Mouse (Mus musculus): Measurements from ENCODE around the gene Acot6. TPM values are rescaled to one million over a fixed set of nuclear protein-coding genes. Genes with fewer than 3 reads are reported as not detected.
"Not testable (repeated sequence)": the region's sequence is repeated elsewhere in the genome, so short reads cannot be mapped to it uniquely, and the experiment has no call there.

The Acot6 gene
- polyA plus RNA-seq, 1 experiment: 0.78 TPM

DNA sequence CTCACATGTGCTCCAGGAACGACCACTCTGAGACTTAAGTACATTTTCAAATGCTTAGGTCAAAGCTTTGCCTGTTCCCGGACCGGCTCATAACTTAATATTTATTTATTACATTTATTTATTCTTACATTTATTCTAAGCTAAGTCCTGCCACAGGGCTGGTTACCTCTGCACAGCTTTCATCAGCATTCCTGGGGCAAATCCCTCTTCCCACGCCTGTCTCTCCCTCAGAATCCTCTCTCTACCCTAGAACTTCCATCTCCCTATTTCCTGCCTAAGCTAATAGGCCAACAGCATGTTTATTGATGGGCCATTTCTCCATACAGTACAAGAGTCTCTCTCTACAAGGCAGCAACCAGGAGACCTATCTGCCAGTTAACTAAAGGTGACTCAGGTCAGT, 32.7 kb upstream of the Acot6 start:
- TF ChIP-seq POLR2A (IDR thresholded peaks at IDR 0.05; ENCODE audit: insufficient read depth, low read length) (no peak), CTCF (IDR thresholded peaks at IDR 0.05; ENCODE audit: low read depth, low read length) (no peak), EP300 (IDR thresholded peaks at IDR 0.05; ENCODE audit: insufficient read depth, low read depth, low read length) (no peak)
- H3K36me3 ChIP-seq (ENCODE audit: control insufficient read depth, insufficient read depth, low read length, poor library complexity, severe bottlenecking): no peaks in the 10 kb centered on the region
- H3K27ac ChIP-seq (ENCODE audit: insufficient read depth, low read length): no peak overlapping the region
- no peak overlapping the region for H3K9ac ChIP-seq (ENCODE audit: low read depth, poor library complexity, severe bottlenecking)
- no peaks in the 10 kb centered on the region for H3K4me1 ChIP-seq (ENCODE audit: control insufficient read depth, insufficient read depth, low read length)
- no peak overlapping the region for H3K4me3 ChIP-seq (ENCODE audit: low read depth, low read length)
- peaks cover 2% of the 10 kb centered on the region; the same call in 1 of the 2 replicates for H3K27me3 ChIP-seq (ENCODE audit: control insufficient read depth, insufficient read depth, low read length, poor library complexity, severe bottlenecking)
- H3K9me3 ChIP-seq (replicated peaks; ENCODE audit: control insufficient read depth, insufficient read depth, low read length, poor library complexity, severe bottlenecking): no peaks in the 10 kb centered on the region

DNA sequence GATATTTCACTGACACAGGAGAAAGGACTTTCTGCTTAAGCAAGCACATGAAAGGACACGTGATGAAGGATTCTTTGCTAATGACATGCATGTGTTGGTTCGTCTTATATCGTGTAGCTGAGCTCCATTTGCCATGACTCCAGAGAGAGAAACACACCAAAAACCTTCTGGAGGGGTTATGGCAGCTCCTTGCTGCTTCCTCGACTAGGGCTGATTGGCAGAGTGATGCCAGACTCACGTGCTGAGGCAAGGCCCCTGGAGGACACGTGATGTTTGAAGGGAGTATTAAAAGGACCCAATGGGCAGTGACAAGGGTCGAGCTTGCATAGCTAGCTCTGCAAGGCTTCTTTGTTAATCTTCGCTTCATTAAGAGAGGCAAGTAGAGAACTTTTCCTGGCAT, 32.2 kb upstream of the Acot6 start:
- no peak for TF ChIP-seq CTCF (IDR thresholded peaks at IDR 0.05; ENCODE audit: low read depth, low read length)
- no peak for TF ChIP-seq POLR2A (IDR thresholded peaks at IDR 0.05; ENCODE audit: insufficient read depth, low read length)
- no peak for TF ChIP-seq EP300 (IDR thresholded peaks at IDR 0.05; ENCODE audit: insufficient read depth, low read depth, low read length)
- Histone ChIP-seq H3K4me3 (ENCODE audit: low read depth, low read length) (no peak overlapping the region), H3K27me3 (ENCODE audit: control insufficient read depth, insufficient read depth, low read length, poor library complexity, severe bottlenecking) (peaks cover 2% of the 10 kb centered on the region; the same call in 1 of the 2 replicates), H3K27ac (ENCODE audit: insufficient read depth, low read length) (no peak overlapping the region), H3K9ac (ENCODE audit: low read depth, poor library complexity, severe bottlenecking) (no peak overlapping the region), H3K4me1 (ENCODE audit: control insufficient read depth, insufficient read depth, low read length) (no peaks in the 10 kb centered on the region), H3K36me3 (ENCODE audit: control insufficient read depth, insufficient read depth, low read length, poor library complexity, severe bottlenecking) (no peaks in the 10 kb centered on the region), H3K9me3 (replicated peaks; ENCODE audit: control insufficient read depth, insufficient read depth, low read length, poor library complexity, severe bottlenecking) (no peaks in the 10 kb centered on the region)

DNA sequence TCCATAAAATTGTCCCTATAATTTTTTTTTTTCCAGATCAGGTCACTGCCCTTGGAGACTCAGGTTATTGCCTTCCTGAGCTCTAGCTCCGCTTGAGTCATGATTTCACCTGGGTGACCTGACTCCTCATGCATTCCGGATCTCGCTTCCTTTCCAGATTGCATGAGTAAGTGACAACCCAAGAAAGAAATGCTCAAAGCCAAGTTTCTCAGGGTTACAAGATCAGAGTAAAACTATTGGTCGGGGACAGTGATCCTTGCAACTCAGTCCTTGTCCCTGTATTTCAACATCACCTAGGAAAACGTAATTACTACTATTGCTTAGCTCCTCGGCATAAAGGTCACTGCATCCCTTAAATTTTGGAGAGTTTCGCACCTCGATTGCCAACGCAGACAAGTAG, 31.5 kb upstream of the Acot6 start, which contains the start of gene Acot5:
TSS of gene Acot5 (plus strand) at position 340 of the 400 bp plus-strand sequence.
- Histone ChIP-seq H3K36me3 (ENCODE audit: control insufficient read depth, insufficient read depth, low read length, poor library complexity, severe bottlenecking) (no peaks in the 10 kb centered on the region), H3K4me3 (ENCODE audit: low read depth, low read length) (peak within 1 kb of the TSS; percentile 54), H3K27ac (ENCODE audit: insufficient read depth, low read length) (no peak within 1 kb of the TSS), H3K9ac (ENCODE audit: low read depth, poor library complexity, severe bottlenecking) (peak within 1 kb of the TSS; percentile 3; the same call in 1 of the 2 replicates), H3K27me3 (ENCODE audit: control insufficient read depth, insufficient read depth, low read length, poor library complexity, severe bottlenecking) (peaks cover 2% of the 10 kb centered on the region; the same call in 1 of the 2 replicates), H3K9me3 (replicated peaks; ENCODE audit: control insufficient read depth, insufficient read depth, low read length, poor library complexity, severe bottlenecking) (no peaks in the 10 kb centered on the region), H3K4me1 (ENCODE audit: control insufficient read depth, insufficient read depth, low read length) (no peaks in the 10 kb centered on the region)
- TF ChIP-seq EP300 (IDR thresholded peaks at IDR 0.05; ENCODE audit: insufficient read depth, low read depth, low read length) (no peak), POLR2A (IDR thresholded peaks at IDR 0.05; ENCODE audit: insufficient read depth, low read length) (no peak), CTCF (IDR thresholded peaks at IDR 0.05; ENCODE audit: low read depth, low read length) (no peak)

DNA sequence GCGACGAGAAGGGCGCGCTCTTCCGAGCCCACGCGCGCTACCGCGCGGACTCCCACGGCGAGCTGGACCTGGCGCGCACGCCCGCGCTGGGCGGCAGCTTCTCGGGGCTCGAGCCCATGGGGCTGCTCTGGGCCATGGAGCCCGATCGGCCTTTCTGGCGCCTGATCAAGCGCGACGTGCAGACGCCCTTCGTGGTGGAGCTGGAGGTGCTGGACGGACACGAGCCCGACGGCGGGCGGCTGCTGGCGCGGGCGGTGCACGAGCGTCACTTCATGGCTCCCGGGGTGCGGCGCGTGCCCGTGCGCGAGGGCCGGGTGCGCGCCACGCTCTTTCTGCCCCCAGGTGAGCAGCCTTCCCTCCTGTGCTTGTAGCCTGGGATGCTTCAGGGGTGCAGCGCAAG, 30.9 kb upstream of the Acot6 start:
- not testable (repeated sequence) for H3K27ac ChIP-seq (ENCODE audit: insufficient read depth, low read length); H3K4me1 ChIP-seq (ENCODE audit: control insufficient read depth, insufficient read depth, low read length); H3K27me3 ChIP-seq (ENCODE audit: control insufficient read depth, insufficient read depth, low read length, poor library complexity, severe bottlenecking); H3K36me3 ChIP-seq (ENCODE audit: control insufficient read depth, insufficient read depth, low read length, poor library complexity, severe bottlenecking); H3K9me3 ChIP-seq (replicated peaks; ENCODE audit: control insufficient read depth, insufficient read depth, low read length, poor library complexity, severe bottlenecking)
- peak overlapping the region; percentile 54 for H3K4me3 ChIP-seq (ENCODE audit: low read depth, low read length)
- peak overlapping the region; percentile 3; the same call in 1 of the 2 replicates for H3K9ac ChIP-seq (ENCODE audit: low read depth, poor library complexity, severe bottlenecking)

DNA sequence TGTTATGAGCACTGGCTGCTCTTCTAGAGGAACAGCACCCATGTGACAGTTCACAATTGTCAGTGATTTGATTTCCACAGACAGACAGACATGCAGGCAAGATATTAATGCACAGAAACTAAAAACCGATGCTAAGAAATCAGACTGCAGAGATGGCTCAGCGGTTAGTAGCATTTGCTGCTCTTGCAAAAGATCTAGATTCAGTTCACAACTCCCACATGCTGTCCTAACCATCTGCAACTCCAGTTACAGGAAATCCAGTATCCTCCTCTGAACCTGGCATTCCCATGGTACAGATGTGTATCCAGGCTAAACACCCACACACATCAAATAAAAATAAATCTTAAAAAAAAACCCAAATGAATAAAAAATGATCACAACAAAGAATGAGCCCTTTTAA, 28.8 kb upstream of the Acot6 start:
- TF ChIP-seq EP300 (IDR thresholded peaks at IDR 0.05; ENCODE audit: insufficient read depth, low read depth, low read length) (no peak), POLR2A (IDR thresholded peaks at IDR 0.05; ENCODE audit: insufficient read depth, low read length) (no peak), CTCF (IDR thresholded peaks at IDR 0.05; ENCODE audit: low read depth, low read length) (no peak)
- H3K36me3 ChIP-seq (ENCODE audit: control insufficient read depth, insufficient read depth, low read length, poor library complexity, severe bottlenecking): no peaks in the 10 kb centered on the region
- no peak overlapping the region for H3K9ac ChIP-seq (ENCODE audit: low read depth, poor library complexity, severe bottlenecking)
- H3K27me3 ChIP-seq (ENCODE audit: control insufficient read depth, insufficient read depth, low read length, poor library complexity, severe bottlenecking): peaks cover 2% of the 10 kb centered on the region; the same call in 1 of the 2 replicates
- no peak overlapping the region for H3K4me3 ChIP-seq (ENCODE audit: low read depth, low read length)
- no peak overlapping the region for H3K27ac ChIP-seq (ENCODE audit: insufficient read depth, low read length)
- H3K9me3 ChIP-seq (replicated peaks; ENCODE audit: control insufficient read depth, insufficient read depth, low read length, poor library complexity, severe bottlenecking): no peaks in the 10 kb centered on the region
- H3K4me1 ChIP-seq (ENCODE audit: control insufficient read depth, insufficient read depth, low read length): no peaks in the 10 kb centered on the region

DNA sequence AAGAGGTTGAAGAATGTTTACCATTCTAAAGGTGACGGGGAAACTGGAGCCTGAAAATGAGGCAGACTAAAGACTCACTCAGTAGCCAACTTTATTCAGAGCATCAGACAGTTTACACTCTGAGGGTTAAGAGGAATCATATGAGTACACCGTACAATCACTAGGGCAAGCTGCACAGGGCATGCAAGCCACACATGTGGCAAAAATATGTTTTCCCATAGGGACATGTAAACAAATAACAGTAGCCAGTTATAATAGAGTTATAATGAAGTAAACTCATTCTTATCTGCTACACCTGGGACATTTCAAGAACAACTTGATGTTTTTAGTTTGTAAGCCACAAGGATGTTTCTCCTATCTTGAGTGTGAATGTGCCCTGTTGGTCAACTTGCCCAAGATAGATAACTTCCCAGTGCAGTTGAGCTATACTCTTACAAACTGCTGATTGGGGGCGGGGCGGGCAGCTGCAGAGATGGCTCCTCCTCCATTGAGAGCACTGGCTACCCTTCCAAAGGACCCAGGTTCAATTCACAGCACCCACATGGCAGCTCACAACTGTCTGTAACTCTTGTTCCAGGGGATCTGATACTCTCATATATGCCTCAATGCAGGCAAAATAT, 23.0 kb upstream of the Acot6 start:
- no peaks in the 10 kb centered on the region for H3K27me3 ChIP-seq (ENCODE audit: control insufficient read depth, insufficient read depth, low read length, poor library complexity, severe bottlenecking)
- H3K9ac ChIP-seq (ENCODE audit: low read depth, poor library complexity, severe bottlenecking): no peak overlapping the region
- H3K4me3 ChIP-seq (ENCODE audit: low read depth, low read length): no peak overlapping the region
- H3K4me1 ChIP-seq (ENCODE audit: control insufficient read depth, insufficient read depth, low read length): no peaks in the 10 kb centered on the region
- no peaks in the 10 kb centered on the region for H3K9me3 ChIP-seq (replicated peaks; ENCODE audit: control insufficient read depth, insufficient read depth, low read length, poor library complexity, severe bottlenecking)
- no peak overlapping the region for H3K27ac ChIP-seq (ENCODE audit: insufficient read depth, low read length)
- H3K36me3 ChIP-seq (ENCODE audit: control insufficient read depth, insufficient read depth, low read length, poor library complexity, severe bottlenecking): no peaks in the 10 kb centered on the region
- TF ChIP-seq CTCF (IDR thresholded peaks at IDR 0.05; ENCODE audit: low read depth, low read length) (no peak), POLR2A (IDR thresholded peaks at IDR 0.05; ENCODE audit: insufficient read depth, low read length) (no peak), EP300 (IDR thresholded peaks at IDR 0.05; ENCODE audit: insufficient read depth, low read depth, low read length) (no peak)

Data from ES-Bruce4 (cell line).